Mouse (Mus musculus): ENCODE results near the gene Gm49661. TPM values are rescaled to one million over a fixed set of nuclear protein-coding genes. Genes with fewer than 3 reads are reported as not detected.

Gm49661 gene
- polyA plus RNA-seq, 1 experiment from 2014 or later = not detected

GRCm38 (mm10) chr8:84967532-84968304 lies 1.5 kb downstream of the Gm49661 start:
- H3K4me1 ChIP-seq (ENCODE audit: control insufficient read depth, insufficient read depth, low read length) = peaks cover 25% of the 10 kb centered on the region
- no peak overlapping the region for H3K4me3 ChIP-seq (ENCODE audit: low read depth, low read length)
- H3K4me2 ChIP-seq (replicated peaks; ENCODE audit: low read depth, low read length) = peak overlapping the region; percentile 83; the same call in 1 of the 2 replicates
- no peaks in the 10 kb centered on the region for H3K9me3 ChIP-seq (ENCODE audit: control insufficient read depth, low read depth, low read length)
- no peak overlapping the region for H3K9ac ChIP-seq (replicated peaks; ENCODE audit: low read depth, low read length)
- peaks cover 18% of the 10 kb centered on the region for H3K36me3 ChIP-seq (ENCODE audit: control insufficient read depth, insufficient read depth, low read length)
- H3K27me3 ChIP-seq (ENCODE audit: control insufficient read depth, insufficient read depth, low read length) = no peaks in the 10 kb centered on the region
- H3K27ac ChIP-seq (ENCODE audit: low read length) = no peak overlapping the region
- ATAC-seq (ENCODE audit: insufficient number of reproducible peaks, insufficient read depth, low FRiP score, low read depth) = no peak
- WGBS = 90% methylated on average over 13 of the region's 13 CpGs

GRCm38 (mm10) chr8:84966603-84967002 lies 2.6 kb downstream of the Gm49661 start:
- Histone ChIP-seq H3K36me3 (ENCODE audit: control insufficient read depth, insufficient read depth, low read length) (peaks cover 8% of the 10 kb centered on the region; the same call in 1 of the 2 replicates), H3K27me3 (ENCODE audit: control insufficient read depth, insufficient read depth, low read length) (no peaks in the 10 kb centered on the region), H3K27ac (ENCODE audit: low read length) (peak overlapping the region; percentile 29; the same call in 1 of the 2 replicates), H3K9me3 (ENCODE audit: control insufficient read depth, low read depth, low read length) (no peaks in the 10 kb centered on the region), H3K9ac (replicated peaks; ENCODE audit: low read depth, low read length) (no peak overlapping the region), H3K4me2 (replicated peaks; ENCODE audit: low read depth, low read length) (no peak overlapping the region), H3K4me1 (ENCODE audit: control insufficient read depth, insufficient read depth, low read length) (peaks cover 25% of the 10 kb centered on the region), H3K4me3 (ENCODE audit: low read depth, low read length) (no peak overlapping the region)
- no peak for ATAC-seq (ENCODE audit: insufficient number of reproducible peaks, insufficient read depth, low FRiP score, low read depth)
- 43% methylated on average over 3 of the region's 3 CpGs for WGBS

GRCm38 (mm10) chr8:84965731-84966291 lies 3.4 kb downstream of the Gm49661 start:
- Histone ChIP-seq H3K9ac (replicated peaks; ENCODE audit: low read depth, low read length) (peak overlapping the region; percentile 68), H3K9me3 (ENCODE audit: control insufficient read depth, low read depth, low read length) (no peaks in the 10 kb centered on the region), H3K4me1 (ENCODE audit: control insufficient read depth, insufficient read depth, low read length) (peaks cover 21% of the 10 kb centered on the region), H3K27me3 (ENCODE audit: control insufficient read depth, insufficient read depth, low read length) (no peaks in the 10 kb centered on the region), H3K4me2 (replicated peaks; ENCODE audit: low read depth, low read length) (peak overlapping the region; percentile 94), H3K27ac (ENCODE audit: low read length) (peak overlapping the region; percentile 59), H3K4me3 (ENCODE audit: low read depth, low read length) (peak overlapping the region; percentile 61), H3K36me3 (ENCODE audit: control insufficient read depth, insufficient read depth, low read length) (no peaks in the 10 kb centered on the region; the same call in 1 of the 2 replicates)
- ATAC-seq (ENCODE audit: insufficient number of reproducible peaks, insufficient read depth, low FRiP score, low read depth) = peak; percentile 90
- under 1% methylated on average over 41 of the region's 41 CpGs for WGBS

- 85% methylated on average over 4 of the region's 4 CpGs for WGBS
- H3K27me3 ChIP-seq (ENCODE audit: control insufficient read depth, insufficient read depth, low read length) = no peaks in the 10 kb centered on the region
- no peaks in the 10 kb centered on the region for H3K9me3 ChIP-seq (ENCODE audit: control insufficient read depth, low read depth, low read length)
- no peak overlapping the region for H3K27ac ChIP-seq (ENCODE audit: low read length)
- peaks cover 17% of the 10 kb centered on the region for H3K4me1 ChIP-seq (ENCODE audit: control insufficient read depth, insufficient read depth, low read length)
- no peak for ATAC-seq (ENCODE audit: insufficient number of reproducible peaks, insufficient read depth, low FRiP score, low read depth)
- H3K36me3 ChIP-seq (ENCODE audit: control insufficient read depth, insufficient read depth, low read length) = no peaks in the 10 kb centered on the region; the same call in 1 of the 2 replicates
- no peak overlapping the region for H3K4me3 ChIP-seq (ENCODE audit: low read depth, low read length)
- H3K9ac ChIP-seq (replicated peaks; ENCODE audit: low read depth, low read length) = no peak overlapping the region
- H3K4me2 ChIP-seq (replicated peaks; ENCODE audit: low read depth, low read length) = no peak overlapping the region
These were observed 5.3 kb downstream of the Gm49661 start for GRCm38 (mm10) chr8:84963952-84964351.

GRCm38 (mm10) chr8:84959811-84960210 lies 9.4 kb downstream of the Gm49661 start:
- H3K9me3 ChIP-seq (ENCODE audit: control insufficient read depth, low read depth, low read length) = no peaks in the 10 kb centered on the region
- ATAC-seq (ENCODE audit: insufficient number of reproducible peaks, insufficient read depth, low FRiP score, low read depth) = no peak
- H3K27ac ChIP-seq (ENCODE audit: low read length) = no peak overlapping the region
- H3K9ac ChIP-seq (replicated peaks; ENCODE audit: low read depth, low read length) = no peak overlapping the region
- H3K4me2 ChIP-seq (replicated peaks; ENCODE audit: low read depth, low read length) = no peak overlapping the region
- no peaks in the 10 kb centered on the region for H3K4me1 ChIP-seq (ENCODE audit: control insufficient read depth, insufficient read depth, low read length)
- no peaks in the 10 kb centered on the region for H3K27me3 ChIP-seq (ENCODE audit: control insufficient read depth, insufficient read depth, low read length)
- no peak overlapping the region for H3K4me3 ChIP-seq (ENCODE audit: low read depth, low read length)
- WGBS = 94% methylated on average over 7 of the region's 7 CpGs
- peaks cover 8% of the 10 kb centered on the region; the same call in 1 of the 2 replicates for H3K36me3 ChIP-seq (ENCODE audit: control insufficient read depth, insufficient read depth, low read length)

- Histone ChIP-seq H3K4me2 (replicated peaks; ENCODE audit: low read depth, low read length) (no peak overlapping the region), H3K9ac (replicated peaks; ENCODE audit: low read depth, low read length) (no peak overlapping the region), H3K4me1 (ENCODE audit: control insufficient read depth, insufficient read depth, low read length) (no peaks in the 10 kb centered on the region), H3K4me3 (ENCODE audit: low read depth, low read length) (no peak overlapping the region), H3K36me3 (ENCODE audit: control insufficient read depth, insufficient read depth, low read length) (peaks cover 8% of the 10 kb centered on the region; the same call in 1 of the 2 replicates), H3K27me3 (ENCODE audit: control insufficient read depth, insufficient read depth, low read length) (no peaks in the 10 kb centered on the region), H3K27ac (ENCODE audit: low read length) (no peak overlapping the region), H3K9me3 (ENCODE audit: control insufficient read depth, low read depth, low read length) (no peaks in the 10 kb centered on the region)
- 50% methylated on average over 2 of the region's 2 CpGs for WGBS
- no peak for ATAC-seq (ENCODE audit: insufficient number of reproducible peaks, insufficient read depth, low FRiP score, low read depth)
These were observed 12.5 kb downstream of the Gm49661 start for GRCm38 (mm10) chr8:84956768-84957167.

GRCm38 (mm10) chr8:84952612-84953255 lies 16.5 kb downstream of the Gm49661 start:
- ATAC-seq (ENCODE audit: insufficient number of reproducible peaks, insufficient read depth, low FRiP score, low read depth) = peak; percentile 46; the same call in 1 of the 2 replicates
- H3K36me3 ChIP-seq (ENCODE audit: control insufficient read depth, insufficient read depth, low read length) = peaks cover 3% of the 10 kb centered on the region; the same call in 1 of the 2 replicates
- 8% methylated on average over 18 of the region's 18 CpGs for WGBS
- H3K4me2 ChIP-seq (replicated peaks; ENCODE audit: low read depth, low read length) = no peak overlapping the region; the same call in 1 of the 2 replicates
- H3K27me3 ChIP-seq (ENCODE audit: control insufficient read depth, insufficient read depth, low read length) = no peaks in the 10 kb centered on the region
- H3K9me3 ChIP-seq (ENCODE audit: control insufficient read depth, low read depth, low read length) = no peaks in the 10 kb centered on the region
- no peak overlapping the region for H3K4me3 ChIP-seq (ENCODE audit: low read depth, low read length)
- no peak overlapping the region for H3K27ac ChIP-seq (ENCODE audit: low read length)
- no peak overlapping the region for H3K9ac ChIP-seq (replicated peaks; ENCODE audit: low read depth, low read length)
- no peaks in the 10 kb centered on the region for H3K4me1 ChIP-seq (ENCODE audit: control insufficient read depth, insufficient read depth, low read length)

- peaks cover 24% of the 10 kb centered on the region for H3K27me3 ChIP-seq (ENCODE audit: control insufficient read depth, insufficient read depth, low read length)
- no peak overlapping the region for H3K4me2 ChIP-seq (replicated peaks; ENCODE audit: low read depth, low read length)
- 18% methylated on average over 12 of the region's 12 CpGs for WGBS
- no peaks in the 10 kb centered on the region for H3K9me3 ChIP-seq (ENCODE audit: control insufficient read depth, low read depth, low read length)
- ATAC-seq (ENCODE audit: insufficient number of reproducible peaks, insufficient read depth, low FRiP score, low read depth) = no peak
- H3K27ac ChIP-seq (ENCODE audit: low read length) = no peak overlapping the region
- H3K36me3 ChIP-seq (ENCODE audit: control insufficient read depth, insufficient read depth, low read length) = no peaks in the 10 kb centered on the region
- H3K9ac ChIP-seq (replicated peaks; ENCODE audit: low read depth, low read length) = no peak overlapping the region
- H3K4me1 ChIP-seq (ENCODE audit: control insufficient read depth, insufficient read depth, low read length) = 0 out of 2 replicates have a peak, but pooled peaks cover 6% of the 10 kb centered on the region
- H3K4me3 ChIP-seq (ENCODE audit: low read depth, low read length) = no peak overlapping the region
These were observed 19.5 kb downstream of the Gm49661 start for GRCm38 (mm10) chr8:84949753-84950152.

Measured in stomach, embryonic 14.5 days (tissue).